Mouse (Mus musculus) CH12.LX (cell line): ENCODE measurements around the gene Erbb4.

Experiments
- BHLHE40 ChIP-seq: IDR thresholded peaks from 2 replicates; pipeline ENCODE4 v1.6.1; 2011; ENCODE audit warnings: mild to moderate bottlenecking, low read depth, low read length, improper control_type of control experiment
- CTCF ChIP-seq, 2 experiments: IDR thresholded peaks in 1 of 2; conservative IDR thresholded peaks in 1 of 2; 2 replicates each; pipeline ENCODE4 v1.5.1; 2011 to 2012; ENCODE audit warnings: low read depth in 2 of 2, low read length in 2 of 2, improper control_type of control experiment in 1 of 2, inconsistent platforms in 1 of 2, mild to moderate bottlenecking in 1 of 2, moderate library complexity in 1 of 2
- E2F4 ChIP-seq: IDR thresholded peaks from 2 replicates; pipeline ENCODE4 v1.6.1; 2011; ENCODE audit warnings: low read depth, low read length, improper control_type of control experiment; ENCODE audit not compliant: insufficient replicate concordance
- ETS1 ChIP-seq: conservative IDR thresholded peaks from 2 replicates; pipeline ENCODE4 v1.6.1; 2012; ENCODE audit warnings: low read depth, mild to moderate bottlenecking, inconsistent platforms, low read length, improper control_type of control experiment, moderate library complexity
- KAT2A ChIP-seq: IDR thresholded peaks from 2 replicates; pipeline ENCODE4 v1.6.1; 2012; ENCODE audit warnings: low read length, improper control_type of control experiment, inconsistent platforms; ENCODE audit not compliant: insufficient replicate concordance
- MAFK ChIP-seq: IDR thresholded peaks from 2 replicates; pipeline ENCODE4 v1.6.1; 2011; ENCODE audit warnings: low read length, improper control_type of control experiment; ENCODE audit not compliant: insufficient replicate concordance
- POLR2A ChIP-seq: IDR thresholded peaks from 2 replicates; pipeline ENCODE4 v1.6.1; 2011; ENCODE audit warnings: low read depth, mild to moderate bottlenecking, improper control_type of control experiment, low read length
- RAD21 ChIP-seq: IDR thresholded peaks from 2 replicates; pipeline ENCODE4 v1.6.1; 2011; ENCODE audit warnings: low read depth, mild to moderate bottlenecking, low read length, improper control_type of control experiment, moderate library complexity
- RCOR1 ChIP-seq: conservative IDR thresholded peaks from 2 replicates; pipeline ENCODE4 v1.6.1; 2012; ENCODE audit warnings: low read depth, mild to moderate bottlenecking, inconsistent platforms, low read length, improper control_type of control experiment
- TCF12 ChIP-seq: IDR thresholded peaks from 2 replicates; pipeline ENCODE4 v1.6.1; 2014; ENCODE audit warnings: low read depth, mild to moderate bottlenecking, inconsistent platforms, low read length, improper control_type of control experiment
- ZKSCAN1 ChIP-seq: IDR thresholded peaks from 2 replicates; pipeline ENCODE4 v1.6.1; 2012; ENCODE audit warnings: low read depth, inconsistent platforms, low read length, improper control_type of control experiment, borderline replicate concordance
- ZNF384 ChIP-seq: IDR thresholded peaks from 2 replicates; pipeline ENCODE4 v1.6.1; 2012; ENCODE audit warnings: low read depth, low read length, improper control_type of control experiment, inconsistent platforms

DNA sequence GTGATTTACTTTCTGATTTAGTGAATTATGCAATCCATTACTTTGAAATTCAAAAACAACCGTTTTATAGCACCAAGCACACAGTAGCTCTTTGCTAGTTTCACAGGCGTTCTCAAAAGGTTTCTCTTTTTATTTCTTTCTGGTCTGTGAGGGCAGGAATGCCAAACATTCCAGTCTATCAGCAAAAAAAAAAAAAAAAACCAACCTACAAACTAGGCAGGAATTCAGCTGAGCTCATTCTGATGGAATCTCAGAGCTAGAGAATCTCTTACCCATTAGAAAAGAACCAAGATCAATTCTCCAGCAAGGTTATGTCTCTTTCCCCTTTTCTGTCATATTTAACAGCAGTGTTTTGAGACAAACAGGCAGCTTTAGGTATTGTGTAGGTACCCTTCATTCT lies 327.2 kb downstream of the Erbb4 start:
- TF ChIP-seq ETS1 (no peak), POLR2A (no peak), CTCF (conservative IDR thresholded peaks at IDR 0.05 in 1 of 2, IDR thresholded peaks at IDR 0.05 in 1 of 2; ENCODE audit: low read depth in 2 of 2, low read length in 2 of 2) (no peak), E2F4 (no peak), KAT2A (no peak), ZKSCAN1 (no peak), RCOR1 (no peak), ZNF384 (no peak), BHLHE40 (no peak), RAD21 (no peak), MAFK (no peak), TCF12 (no peak)
